Mouse (Mus musculus): ENCODE data around the gene Sema4c. TPM values are rescaled to one million over a fixed set of nuclear protein-coding genes. Genes with fewer than 3 reads are reported as not detected.
"Not testable (repeated sequence)": the region's sequence is repeated elsewhere in the genome, so short reads cannot be mapped to it uniquely, and the experiment has no call there.

The Sema4c gene
- polyA plus RNA-seq, 1 experiment from 2014 or later: 1.1 TPM

DNA sequence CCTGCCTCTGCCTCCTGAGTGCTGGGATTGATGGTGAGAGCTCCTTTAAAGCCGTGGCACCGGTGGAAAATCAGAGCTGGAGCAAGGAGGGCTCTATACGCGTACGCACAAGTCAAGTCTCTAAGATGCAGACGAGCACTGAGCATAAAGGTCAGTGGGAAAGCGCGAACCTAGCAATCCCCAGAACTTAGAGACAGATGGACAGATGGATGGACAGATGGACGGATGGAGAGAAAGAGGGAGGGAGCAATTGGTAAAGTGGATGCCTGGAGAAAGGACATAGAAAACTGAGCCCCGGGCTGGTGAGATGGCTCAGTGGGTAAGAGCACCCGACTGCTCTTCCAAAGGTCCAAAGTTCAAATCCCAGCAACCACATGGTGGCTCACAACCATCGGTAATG lies 17.3 kb downstream of the Sema4c start:
- Histone ChIP-seq H3K36me3 (ENCODE audit: inconsistent target) (peaks cover 28% of the 10 kb centered on the region), H3K4me3 (ENCODE audit: inconsistent target) (no peak overlapping the region), H3K27ac (no peak overlapping the region), H3K79me2 (ENCODE audit: inconsistent target) (peaks cover 8% of the 10 kb centered on the region; the same call in 1 of the 2 replicates)
- 99% methylated on average over 11 of the region's 12 CpGs for WGBS (ENCODE audit: missing documents)

DNA sequence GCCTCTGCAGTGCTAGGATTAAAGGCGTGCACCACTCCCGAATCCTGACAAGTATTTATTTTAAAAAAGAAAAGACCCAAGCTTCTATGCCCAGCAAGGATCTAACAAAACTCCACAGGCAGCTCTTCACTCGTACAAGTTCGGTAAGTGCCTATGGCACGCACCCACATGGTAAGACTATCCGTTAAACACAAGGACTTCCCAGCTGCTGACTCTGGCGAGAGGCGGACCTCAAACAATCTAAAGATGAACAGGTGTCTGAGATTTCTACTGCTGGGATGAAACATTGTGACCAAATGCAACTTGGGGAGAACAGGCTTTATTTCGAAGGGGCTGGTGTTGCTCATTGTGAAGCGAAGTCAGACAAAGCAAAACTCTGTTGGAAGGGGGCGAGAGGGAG lies 18.0 kb downstream of the Sema4c start:
- 93% methylated on average over 11 of the region's 11 CpGs for WGBS (ENCODE audit: missing documents)
- no peak overlapping the region for H3K27ac ChIP-seq
- peaks cover 28% of the 10 kb centered on the region for H3K36me3 ChIP-seq (ENCODE audit: inconsistent target)

DNA sequence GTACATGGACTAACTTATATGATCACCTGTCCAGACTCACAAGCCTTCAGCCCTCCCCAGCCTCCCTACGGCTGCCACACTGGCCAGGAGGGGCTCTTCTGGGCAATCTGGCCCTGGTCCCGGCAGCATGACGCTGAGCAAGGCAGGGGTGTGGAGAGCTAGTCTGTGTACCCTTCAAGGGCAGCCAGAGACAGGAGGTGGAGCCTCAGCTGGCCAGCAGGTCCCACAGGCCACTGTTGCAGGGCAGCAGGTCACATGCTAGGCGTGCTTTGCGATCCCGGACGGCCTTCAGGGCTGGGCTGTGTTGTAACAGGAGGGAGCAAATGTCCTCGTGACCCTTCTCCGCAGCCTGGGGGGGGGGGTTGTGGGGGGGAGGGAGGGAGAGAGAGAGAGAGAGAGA lies 19.0 kb downstream of the Sema4c start, which contains the start of gene Gm42417:
Gene Gm42417 (minus strand): TSS at position 244 of the 400 bp plus-strand sequence.
- Histone ChIP-seq H3K27ac (no peak within 1 kb of the TSS), H3K79me2 (ENCODE audit: inconsistent target) (no peaks in the 10 kb centered on the region), H3K4me3 (ENCODE audit: inconsistent target) (no peak within 1 kb of the TSS), H3K36me3 (ENCODE audit: inconsistent target) (peaks cover 28% of the 10 kb centered on the region)
- 94% methylated on average over 7 of the region's 9 CpGs for WGBS (ENCODE audit: missing documents)

More for the DNA sequence above, 18.0 kb downstream of the Sema4c start:
- Histone ChIP-seq H3K4me3 (ENCODE audit: inconsistent target) (no peak overlapping the region), H3K79me2 (ENCODE audit: inconsistent target) (peaks cover under 1% of the 10 kb centered on the region; the same call in 1 of the 2 replicates)

DNA sequence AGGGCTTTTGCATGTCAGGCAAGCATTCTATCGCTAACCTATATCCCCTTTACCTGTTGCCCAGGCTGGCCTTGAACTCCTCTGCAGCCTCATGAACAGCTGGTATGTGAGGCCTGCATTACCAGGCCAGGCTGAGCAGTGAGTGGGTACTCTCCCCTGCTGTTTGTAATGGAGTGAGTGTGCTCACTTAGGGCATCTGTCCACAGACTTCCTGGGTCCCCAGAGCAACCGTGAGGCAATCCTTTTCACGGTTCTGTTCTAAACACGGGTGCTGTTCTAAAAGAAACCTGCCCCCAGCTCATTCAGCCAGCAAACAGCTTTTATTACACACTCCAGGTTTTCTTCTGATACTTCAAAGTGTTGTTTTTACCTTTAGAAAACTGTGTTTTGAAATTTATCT lies 19.4 kb downstream of the Sema4c start:
- Histone ChIP-seq H3K27ac (no peak overlapping the region), H3K4me3 (ENCODE audit: inconsistent target) (no peak overlapping the region), H3K79me2 (ENCODE audit: inconsistent target) (no peaks in the 10 kb centered on the region), H3K36me3 (ENCODE audit: inconsistent target) (peaks cover 28% of the 10 kb centered on the region)
- 76% methylated on average over 4 of the region's 4 CpGs for WGBS (ENCODE audit: missing documents)

DNA sequence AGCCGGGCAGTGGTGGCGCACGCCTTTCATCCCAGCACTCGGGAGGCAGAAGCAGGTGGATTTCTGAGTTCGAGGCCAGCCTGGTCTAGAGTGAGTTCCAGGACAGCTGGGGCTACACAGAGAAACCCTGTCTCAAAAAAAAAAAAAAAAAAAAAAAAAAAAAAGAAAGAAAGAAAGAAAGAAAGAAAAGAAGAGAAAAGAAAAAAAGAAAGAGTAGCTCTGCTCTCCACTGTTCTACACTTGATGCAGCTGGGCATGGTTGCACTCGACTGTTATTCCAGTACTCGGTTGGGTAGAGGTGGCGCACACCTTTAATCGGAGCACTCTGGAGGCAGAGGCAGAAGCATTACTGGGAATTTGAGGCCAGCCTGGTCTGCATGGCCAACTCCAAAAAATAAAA lies 21.4 kb downstream of the Sema4c start, which contains the start of gene Ankrd23:
Gene Ankrd23 (minus strand): TSS at position 101 of the 400 bp plus-strand sequence.
- peaks cover 27% of the 10 kb centered on the region for H3K36me3 ChIP-seq (ENCODE audit: inconsistent target)
- H3K27ac ChIP-seq; H3K79me2 ChIP-seq (ENCODE audit: inconsistent target); H3K4me3 ChIP-seq (ENCODE audit: inconsistent target): not testable (repeated sequence)
- 93% methylated on average over 9 of the region's 9 CpGs for WGBS (ENCODE audit: missing documents)

DNA sequence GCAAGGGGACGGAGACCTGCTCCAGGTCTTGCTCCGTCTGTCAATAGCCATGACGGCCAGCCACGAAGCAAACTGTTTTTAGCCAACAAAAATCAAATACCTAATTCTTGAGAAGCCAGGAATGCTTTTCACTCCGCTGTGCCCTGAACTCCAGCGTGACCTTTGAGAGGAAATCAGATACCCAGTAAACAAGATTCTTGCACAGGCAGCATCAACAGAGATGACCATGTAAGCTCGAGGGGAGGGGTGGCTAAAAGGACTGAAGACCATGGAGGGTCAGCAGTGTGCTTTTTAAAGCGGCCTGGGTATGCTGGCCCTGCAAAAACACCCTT lies 21.8 kb downstream of the Sema4c start:
- H3K4me3 ChIP-seq (ENCODE audit: inconsistent target): no peak overlapping the region
- peaks cover 23% of the 10 kb centered on the region for H3K36me3 ChIP-seq (ENCODE audit: inconsistent target)
- WGBS (ENCODE audit: missing documents): 95% methylated on average over 8 of the region's 8 CpGs
- H3K79me2 ChIP-seq (ENCODE audit: inconsistent target): no peaks in the 10 kb centered on the region
- H3K27ac ChIP-seq: no peak overlapping the region

DNA sequence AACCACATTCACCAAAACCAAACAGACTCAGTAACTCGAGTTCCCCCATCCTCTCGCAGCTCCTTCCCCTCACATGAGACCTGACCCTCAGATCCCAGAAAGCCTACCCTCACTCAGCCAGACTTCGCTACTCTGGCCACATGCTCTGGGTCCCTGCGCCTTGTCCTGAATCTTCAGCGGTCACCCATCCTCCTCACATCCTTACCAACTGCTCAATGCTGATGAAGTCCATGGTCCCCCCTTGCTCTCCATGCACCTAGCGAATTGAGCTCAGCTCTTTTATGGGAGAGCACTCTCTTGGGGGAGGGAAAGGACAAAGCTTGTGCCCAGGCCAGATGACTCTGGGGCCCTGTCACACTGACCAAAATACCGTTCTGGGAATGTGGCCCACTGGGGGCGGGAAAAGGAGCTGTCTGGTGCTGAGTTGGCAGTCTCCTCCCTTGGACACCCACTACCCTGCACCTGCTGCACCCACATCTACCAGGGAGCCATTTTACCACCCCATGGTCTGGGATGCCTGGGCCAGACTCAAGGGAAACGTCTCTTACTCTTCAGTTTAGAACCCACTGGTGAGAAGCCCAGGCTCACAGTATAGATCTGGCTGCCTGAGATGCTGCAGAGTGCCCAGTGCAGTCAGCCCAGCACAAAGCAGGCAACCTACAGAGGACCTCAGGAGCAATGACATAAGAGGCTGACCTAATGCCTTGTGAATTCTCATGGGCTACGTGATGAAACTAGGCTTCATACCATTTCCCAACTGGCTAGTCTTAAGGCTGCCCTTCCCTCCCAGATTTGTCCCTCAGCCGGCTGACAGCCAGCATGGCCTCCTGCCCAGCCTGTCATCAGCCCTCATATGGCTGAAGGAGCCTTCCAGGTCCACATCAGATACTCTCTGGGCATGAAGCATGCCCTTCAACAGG lies 22.4 kb downstream of the Sema4c start:
- no peak overlapping the region for H3K4me3 ChIP-seq (ENCODE audit: inconsistent target)
- no peaks in the 10 kb centered on the region for H3K79me2 ChIP-seq (ENCODE audit: inconsistent target)
- H3K27ac ChIP-seq: no peak overlapping the region
- 93% methylated on average over 11 of the region's 11 CpGs for WGBS (ENCODE audit: missing documents)
- peaks cover 19% of the 10 kb centered on the region for H3K36me3 ChIP-seq (ENCODE audit: inconsistent target)

DNA sequence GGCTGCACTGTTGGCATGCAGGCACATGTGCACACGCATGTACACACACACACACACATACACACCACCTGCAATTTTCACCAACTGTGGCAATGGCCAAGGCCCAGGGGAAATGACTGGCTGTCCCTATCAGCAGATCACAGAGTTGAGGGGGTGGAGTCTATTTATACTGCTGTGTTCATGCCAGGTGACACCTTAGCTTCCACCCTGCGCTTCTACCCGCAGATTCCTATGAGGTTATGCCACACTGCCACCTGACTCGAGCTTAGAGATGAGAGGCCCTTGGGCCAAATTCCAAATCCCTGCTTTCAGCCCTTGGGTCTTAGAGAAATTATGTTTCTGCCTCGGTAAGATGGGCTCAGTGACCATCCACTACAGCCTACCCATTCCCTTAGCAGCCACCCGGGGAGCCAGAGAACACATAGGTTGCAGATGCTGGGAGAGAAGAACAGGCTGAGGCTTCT lies 23.5 kb downstream of the Sema4c start:
- H3K4me3 ChIP-seq (ENCODE audit: inconsistent target): no peak overlapping the region
- 34% methylated on average over 6 of the region's 6 CpGs for WGBS (ENCODE audit: missing documents)
- peaks cover 12% of the 10 kb centered on the region for H3K36me3 ChIP-seq (ENCODE audit: inconsistent target)
- H3K27ac ChIP-seq: no peak overlapping the region
- H3K79me2 ChIP-seq (ENCODE audit: inconsistent target): no peaks in the 10 kb centered on the region

DNA sequence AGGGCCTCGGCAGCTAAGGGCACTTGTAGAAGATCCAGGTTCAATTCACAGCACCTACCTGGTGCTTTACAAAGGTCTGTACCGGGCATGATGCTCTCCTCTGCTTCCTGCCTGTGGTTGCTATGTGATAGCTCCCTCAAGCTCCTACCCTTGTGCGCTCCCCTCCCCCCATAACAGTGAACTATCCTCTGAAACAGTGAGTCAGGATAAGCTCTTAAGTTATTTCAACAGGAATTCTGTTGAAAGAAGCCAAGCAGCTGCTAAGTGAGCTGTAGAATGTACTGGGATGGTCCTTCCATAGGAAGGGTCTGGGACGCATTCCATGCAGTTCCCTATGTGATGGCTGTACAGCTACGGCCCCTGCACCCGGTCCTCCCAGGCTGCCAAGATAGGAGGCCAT lies 24.6 kb downstream of the Sema4c start:
- Histone ChIP-seq H3K36me3 (ENCODE audit: inconsistent target) (peaks cover 6% of the 10 kb centered on the region; the same call in 1 of the 2 replicates), H3K4me3 (ENCODE audit: inconsistent target) (no peak overlapping the region), H3K79me2 (ENCODE audit: inconsistent target) (no peaks in the 10 kb centered on the region), H3K27ac (no peak overlapping the region)
- WGBS (ENCODE audit: missing documents): 94% methylated on average over 6 of the region's 6 CpGs

DNA sequence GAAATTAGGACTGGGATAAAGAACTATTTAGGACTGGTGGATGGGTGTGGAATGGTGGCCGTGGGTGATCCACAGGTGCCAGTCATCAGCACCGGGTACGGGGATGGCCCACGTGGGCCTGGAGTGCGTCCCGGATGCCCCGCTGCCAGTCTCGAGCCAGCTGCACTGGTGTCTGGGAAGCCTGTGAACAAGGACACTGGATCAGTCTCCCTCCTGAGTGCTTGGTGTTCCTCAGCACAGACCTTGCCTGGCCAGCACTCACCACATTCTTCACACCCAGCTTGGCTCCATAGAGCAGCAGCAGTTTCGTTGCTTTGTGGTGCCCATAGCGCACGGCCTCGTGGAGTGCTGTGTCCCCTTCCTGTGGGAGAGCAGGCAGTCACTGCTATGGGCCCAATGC lies 26.7 kb downstream of the Sema4c start:
- H3K36me3 ChIP-seq (ENCODE audit: inconsistent target): no peaks in the 10 kb centered on the region
- H3K27ac ChIP-seq: no peak overlapping the region
- H3K4me3 ChIP-seq (ENCODE audit: inconsistent target): no peak overlapping the region
- H3K79me2 ChIP-seq (ENCODE audit: inconsistent target): no peaks in the 10 kb centered on the region
- 90% methylated on average over 12 of the region's 12 CpGs for WGBS (ENCODE audit: missing documents)

DNA sequence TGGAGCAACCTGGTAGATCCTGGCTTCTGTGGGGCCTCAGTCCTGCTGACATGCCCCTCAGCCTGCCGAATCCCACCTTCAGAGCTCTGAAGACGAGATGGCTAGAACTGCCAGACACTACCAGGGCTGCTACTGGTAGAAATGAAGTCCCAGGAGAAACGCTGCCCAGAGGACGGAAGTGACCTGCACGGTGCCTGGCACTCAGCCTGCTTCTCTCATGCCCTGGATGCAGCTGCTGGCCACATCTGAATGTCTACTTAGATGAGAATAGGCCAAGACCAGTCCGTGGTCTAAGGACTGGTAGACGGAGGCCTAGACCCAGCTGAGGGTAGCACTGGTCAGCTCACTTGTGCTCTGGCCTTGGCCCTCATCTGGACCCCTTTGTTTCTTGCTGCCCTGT lies 27.2 kb downstream of the Sema4c start:
- H3K79me2 ChIP-seq (ENCODE audit: inconsistent target): no peaks in the 10 kb centered on the region
- H3K36me3 ChIP-seq (ENCODE audit: inconsistent target): peaks cover under 1% of the 10 kb centered on the region; the same call in 1 of the 2 replicates
- 96% methylated on average over 6 of the region's 7 CpGs for WGBS (ENCODE audit: missing documents)
- no peak overlapping the region for H3K27ac ChIP-seq
- H3K4me3 ChIP-seq (ENCODE audit: inconsistent target): no peak overlapping the region

DNA sequence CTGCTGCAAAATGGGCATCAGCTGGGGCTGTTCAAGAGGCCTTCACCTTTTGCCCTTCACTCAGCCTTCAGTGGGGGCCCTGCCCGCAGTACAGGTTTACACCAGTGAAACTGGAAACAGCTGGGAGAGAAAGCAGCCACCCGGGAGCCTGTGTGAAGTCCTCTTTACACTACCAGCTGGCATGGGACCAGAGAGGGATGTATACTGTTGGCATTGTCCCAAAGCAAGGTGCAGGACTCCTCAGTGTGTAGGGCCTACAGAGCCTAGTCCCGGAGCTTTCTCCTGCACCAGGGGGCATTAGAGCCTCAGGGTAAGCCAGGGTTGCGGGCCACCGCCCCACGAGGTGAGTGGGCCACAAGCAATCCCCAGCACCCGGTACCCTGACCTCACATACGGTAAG lies 27.7 kb downstream of the Sema4c start:
- WGBS (ENCODE audit: missing documents): 91% methylated on average over 8 of the region's 8 CpGs
- Histone ChIP-seq H3K36me3 (ENCODE audit: inconsistent target) (peaks cover 5% of the 10 kb centered on the region; the same call in 1 of the 2 replicates), H3K27ac (no peak overlapping the region), H3K79me2 (ENCODE audit: inconsistent target) (no peaks in the 10 kb centered on the region), H3K4me3 (ENCODE audit: inconsistent target) (no peak overlapping the region)

DNA sequence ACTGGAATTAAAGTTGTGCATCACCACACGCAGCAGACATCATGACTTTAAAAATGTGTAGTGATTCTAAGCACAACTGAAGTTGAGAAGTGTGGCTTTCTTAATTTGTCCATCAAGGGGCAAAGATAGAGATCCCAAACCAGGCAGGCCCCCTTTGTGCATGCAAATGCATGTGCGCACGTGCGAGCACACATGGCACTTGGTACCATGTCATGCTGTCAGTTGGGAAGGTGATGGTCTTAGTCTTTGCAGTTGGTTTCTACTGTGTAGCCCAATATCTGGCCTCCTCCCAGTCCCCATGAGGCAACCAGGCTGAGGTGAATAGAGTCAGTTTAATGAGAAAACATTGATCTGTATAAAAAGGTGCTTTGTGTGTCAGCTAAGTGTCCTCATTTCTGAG lies 28.3 kb downstream of the Sema4c start:
- 100% methylated on average over 4 of the region's 4 CpGs for WGBS (ENCODE audit: missing documents)
- no peak overlapping the region for H3K4me3 ChIP-seq (ENCODE audit: inconsistent target)
- H3K79me2 ChIP-seq (ENCODE audit: inconsistent target): no peaks in the 10 kb centered on the region
- H3K27ac ChIP-seq: no peak overlapping the region
- peaks cover 11% of the 10 kb centered on the region; the same call in 1 of the 2 replicates for H3K36me3 ChIP-seq (ENCODE audit: inconsistent target)

DNA sequence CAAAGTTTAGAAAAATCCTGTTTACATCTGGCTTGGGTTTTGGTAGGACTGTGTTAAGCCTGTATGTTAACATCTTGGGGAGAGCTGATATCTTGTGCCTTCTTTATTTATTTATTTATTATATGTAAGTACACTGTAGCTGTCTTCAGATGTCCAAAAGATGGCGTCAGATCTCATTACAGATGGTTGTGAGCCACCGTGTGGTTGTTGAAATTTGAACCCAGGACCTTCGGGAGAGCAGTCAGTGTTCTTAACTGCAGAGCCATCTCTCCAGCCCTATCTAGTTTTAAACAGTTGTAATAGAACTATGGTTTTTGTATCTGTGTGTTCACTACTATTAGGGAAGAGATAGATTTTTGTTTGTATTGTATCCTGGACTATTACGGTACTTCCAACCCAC lies 28.9 kb downstream of the Sema4c start:
- Histone ChIP-seq H3K27ac (no peak overlapping the region), H3K79me2 (ENCODE audit: inconsistent target) (no peaks in the 10 kb centered on the region), H3K36me3 (ENCODE audit: inconsistent target) (peaks cover 16% of the 10 kb centered on the region; the same call in 1 of the 2 replicates), H3K4me3 (ENCODE audit: inconsistent target) (no peak overlapping the region)
- WGBS (ENCODE audit: missing documents): 86% methylated on average over 4 of the region's 4 CpGs

DNA sequence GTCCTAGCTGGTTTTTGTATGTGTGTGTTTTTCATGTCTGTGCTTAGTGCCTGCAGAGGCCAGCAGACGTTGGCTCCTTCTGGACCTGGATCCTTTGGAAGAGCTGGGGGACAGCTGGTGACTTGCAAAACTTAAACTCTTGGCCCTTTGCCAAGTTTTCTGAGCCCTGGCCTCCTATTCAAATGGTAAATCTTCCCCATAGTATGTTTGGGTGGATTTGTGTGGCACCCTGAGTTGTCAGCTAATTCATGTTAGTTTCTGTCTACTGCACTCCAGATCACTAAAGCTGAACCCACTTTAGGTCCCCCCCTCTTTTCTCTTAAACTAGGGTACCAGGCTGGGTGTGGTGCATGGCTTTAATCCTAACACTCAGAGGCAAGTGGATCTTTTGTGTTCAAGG lies 29.8 kb downstream of the Sema4c start:
- no peak overlapping the region for H3K27ac ChIP-seq
- H3K4me3 ChIP-seq (ENCODE audit: inconsistent target): no peak overlapping the region
- 67% methylated on average over 1 of the region's 1 CpGs for WGBS (ENCODE audit: missing documents)
- H3K36me3 ChIP-seq (ENCODE audit: inconsistent target): peaks cover 25% of the 10 kb centered on the region; the same call in 1 of the 2 replicates
- H3K79me2 ChIP-seq (ENCODE audit: inconsistent target): no peaks in the 10 kb centered on the region

Data from macrophage (primary cell).